Mouse (Mus musculus) hematopoietic multipotent progenitor cell, adult 10-12 weeks (in vitro differentiated cells): ENCODE measurements around the gene Taar7a. TPM values are rescaled to one million over a fixed set of nuclear protein-coding genes. Genes with fewer than 3 reads are reported as not detected.

Experiments
- polyA plus RNA-seq: library from polyadenylated mRNA; stranded (reverse); fragments of >175 nt; gene quantifications from 2 replicates; pipeline ENCODE4 v1.2.3, GENCODE M21; 2012; ENCODE audit warnings: low replicate concordance

Taar7a gene
- not detected in 2 replicates for polyA plus RNA-seq

DNA sequence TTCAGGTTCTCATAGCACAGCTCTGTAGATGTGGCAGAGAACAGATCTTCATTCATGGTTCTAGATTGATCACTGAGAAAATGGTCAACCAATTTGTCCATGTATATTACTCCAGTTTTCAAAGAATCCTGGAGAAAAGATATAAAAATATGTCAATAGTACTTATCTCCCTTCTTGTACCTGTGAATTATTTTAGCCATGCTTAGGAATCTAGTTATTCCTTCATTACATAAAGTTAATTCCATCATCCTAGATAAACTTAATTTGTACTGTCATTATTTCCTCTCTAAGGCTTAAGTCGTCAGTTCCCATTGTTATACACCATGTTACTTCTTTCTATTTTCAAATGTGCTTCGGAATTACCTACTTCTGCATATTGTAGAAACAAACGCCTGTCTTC is at the start of gene Taar7a:
TSS of gene Taar7a (minus strand) at position 101 of the 400 bp plus-strand sequence.

GRCm38 (mm10) chr10:24037314-24037713 is 44.0 kb upstream of the Taar7a start, which contains the start of gene Taar7e:
Gene Taar7e, plus strand, starts transcription at chr10:24037614.

DNA sequence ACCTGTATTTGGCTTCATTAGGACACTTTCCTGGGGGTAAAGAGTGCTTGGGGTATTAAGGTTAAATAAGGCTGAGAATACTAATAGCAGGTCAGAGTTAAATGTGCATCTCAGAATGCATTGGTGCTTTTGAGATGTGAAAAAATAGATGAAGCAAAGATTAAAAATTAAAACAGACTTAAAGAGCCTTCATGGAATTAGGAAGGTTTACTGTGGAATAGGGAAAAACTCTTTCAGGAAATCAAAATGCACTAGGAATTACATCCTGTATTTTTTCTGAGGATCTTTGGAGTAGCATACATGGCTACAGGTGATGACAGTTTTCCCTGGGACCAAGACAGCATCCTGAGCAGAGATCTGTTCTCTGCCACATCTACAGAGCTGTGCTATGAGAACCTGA is 33.6 kb upstream of the Taar7a start, which contains the start of gene Taar7d:
TSS of gene Taar7d (plus strand) at position 301 of the 400 bp plus-strand sequence.

DNA sequence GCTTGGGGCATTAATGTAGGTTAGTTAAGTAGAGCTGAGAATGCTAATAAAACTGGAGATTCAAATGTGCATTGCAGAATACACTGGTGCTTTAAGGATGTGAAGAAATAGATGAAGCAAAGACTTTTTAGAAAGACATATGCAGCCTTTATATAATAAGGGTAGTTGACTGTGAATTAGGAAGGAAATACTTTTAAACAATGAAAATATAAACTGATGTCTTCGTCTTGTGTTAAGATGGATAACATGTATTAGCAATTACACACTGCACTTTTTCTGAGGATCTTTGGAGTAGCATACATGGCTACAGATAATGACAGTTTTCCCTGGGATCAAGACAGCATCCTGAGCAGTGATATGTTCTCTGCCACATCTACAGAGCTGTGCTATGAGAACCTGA is 6.4 kb upstream of the Taar7a start, which contains the start of gene Taar7b:
TSS of gene Taar7b (plus strand) at position 301 of the 400 bp plus-strand sequence.

GRCm38 (mm10) chr10:23985546-23985945 is 7.7 kb downstream of the Taar7a start, which contains the start of gene Taar6:
Gene Taar6, minus strand, starts transcription at chr10:23985646.

GRCm38 (mm10) chr10:23970656-23971165 is 22.6 kb downstream of the Taar7a start, which contains the start of gene Taar5:
Gene Taar5, plus strand, starts transcription at chr10:23970706.

GRCm38 (mm10) chr10:23960444-23960915 is 32.8 kb downstream of the Taar7a start, which contains the start of gene Taar4:
Gene Taar4, plus strand, starts transcription at chr10:23960494.

DNA sequence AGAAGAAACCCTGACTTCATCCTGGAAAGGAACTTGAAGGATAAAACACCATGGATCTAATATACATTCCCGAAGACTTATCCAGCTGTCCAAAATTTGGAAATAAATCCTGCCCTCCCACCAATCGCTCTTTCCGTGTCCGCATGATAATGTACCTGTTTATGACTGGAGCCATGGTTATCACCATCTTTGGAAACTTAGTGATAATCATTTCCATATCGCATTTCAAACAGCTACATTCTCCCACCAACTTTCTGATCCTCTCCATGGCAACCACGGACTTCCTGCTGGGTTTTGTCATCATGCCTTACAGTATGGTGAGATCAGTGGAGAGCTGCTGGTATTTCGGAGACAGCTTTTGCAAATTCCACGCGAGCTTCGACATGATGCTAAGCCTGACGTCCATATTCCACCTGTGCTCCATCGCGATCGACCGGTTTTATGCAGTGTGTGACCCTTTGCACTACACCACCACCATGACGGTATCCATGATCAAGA is 43.7 kb downstream of the Taar7a start, which contains the start of gene Taar3:
TSS of gene Taar3 (plus strand) at position 51 of the 498 bp plus-strand sequence.

Other genes with a start within 250 kb of the Taar7a start
- 112 and 1,195 TPM in 2 replicates for gene Rps12, start 206.2 kb downstream of the Taar7a start, polyA plus RNA-seq
- gene Slc18b1, start 196.5 kb downstream of the Taar7a start, polyA plus RNA-seq: 0.29 and 1.0 TPM in 2 replicates
- gene Vnn3, start 142.0 kb downstream of the Taar7a start, polyA plus RNA-seq: 0.17 and 0.43 TPM in 2 replicates
- gene Vnn1, start 98.8 kb downstream of the Taar7a start, polyA plus RNA-seq: not detected in 2 replicates
- gene Taar1, start 73.1 kb downstream of the Taar7a start, polyA plus RNA-seq: not detected in 2 replicates
- gene Taar2, start 54.9 kb downstream of the Taar7a start, polyA plus RNA-seq: not detected in 2 replicates
- gene Taar3, start 43.9 kb downstream of the Taar7a start, polyA plus RNA-seq: not detected in 2 replicates
- not detected in 2 replicates for gene Taar4, start 33.0 kb downstream of the Taar7a start, polyA plus RNA-seq
- gene Taar5, start 22.8 kb downstream of the Taar7a start, polyA plus RNA-seq: not detected in 2 replicates
- not detected in 2 replicates for gene Taar6, start 7.8 kb downstream of the Taar7a start, polyA plus RNA-seq
- gene Taar7b, start 6.5 kb upstream of the Taar7a start, polyA plus RNA-seq: not detected in 2 replicates
- gene Taar7d, start 33.7 kb upstream of the Taar7a start, polyA plus RNA-seq: not detected in 2 replicates
- not detected in 2 replicates for gene Taar7e, start 44.1 kb upstream of the Taar7a start, polyA plus RNA-seq
- gene Taar7f, start 56.0 kb upstream of the Taar7a start, polyA plus RNA-seq: not detected in 2 replicates
- gene Taar8a, start 83.0 kb upstream of the Taar7a start, polyA plus RNA-seq: not detected in 2 replicates
- not detected in 2 replicates for gene Taar8b, start 98.8 kb upstream of the Taar7a start, polyA plus RNA-seq
- not detected in 2 replicates for gene Taar8c, start 108.4 kb upstream of the Taar7a start, polyA plus RNA-seq
- gene Taar9, start 116.1 kb upstream of the Taar7a start, polyA plus RNA-seq: not detected in 2 replicates
- gene Stx7, start 155.8 kb upstream of the Taar7a start, polyA plus RNA-seq: 149 and 409 TPM in 2 replicates
- gene Moxd1, start 230.0 kb upstream of the Taar7a start, polyA plus RNA-seq: not detected in 2 replicates